Mouse (Mus musculus): ENCODE measurements around the gene Grin2d.

The Grin2d gene

GRCm38 (mm10) chr7:45809276-45810075 is 68.7 kb downstream of the Grin2d start:
- DNase-seq (ENCODE audit: low read depth, low spot score): no peak

DNA sequence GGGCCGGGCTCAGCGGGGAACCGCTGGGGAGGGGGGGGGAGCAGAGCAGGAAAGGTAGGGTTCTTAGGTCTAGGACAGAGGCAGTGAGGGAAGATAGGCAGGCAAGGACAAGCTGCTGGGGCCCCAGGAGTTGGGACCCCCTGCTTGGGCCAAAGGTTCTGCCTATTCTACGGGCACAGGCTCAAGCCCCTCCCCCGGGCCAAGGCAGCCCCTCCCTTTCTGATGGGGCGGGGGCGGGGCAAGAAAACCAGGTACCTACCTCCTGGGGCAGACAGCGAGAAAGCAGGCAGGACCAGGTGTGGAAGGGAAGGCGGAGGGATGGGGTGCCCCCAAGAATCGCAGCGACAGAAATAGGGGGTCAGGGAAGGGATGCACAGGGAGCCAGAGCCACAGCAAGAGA is 69.7 kb downstream of the Grin2d start:
- no peak for DNase-seq (ENCODE audit: low read depth, low spot score)

DNA sequence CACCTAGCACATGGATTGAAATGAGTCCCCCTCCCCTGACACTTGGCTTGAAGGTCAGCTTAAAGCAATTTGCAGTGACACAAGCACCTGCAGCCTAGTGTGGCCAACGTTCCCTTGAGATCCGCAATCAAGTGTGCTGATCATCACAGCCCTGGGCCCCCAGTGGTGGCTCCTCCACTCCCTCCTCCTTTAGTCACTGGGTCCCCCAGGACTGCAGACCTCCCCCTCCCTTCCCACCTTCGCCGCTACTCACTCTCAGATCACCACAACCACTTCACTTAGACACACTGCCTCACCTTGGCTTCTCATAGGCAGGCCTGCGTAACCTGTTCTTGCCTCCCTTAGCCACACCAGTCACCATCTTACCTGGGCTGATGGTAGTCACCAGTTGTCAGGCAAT is 72.2 kb downstream of the Grin2d start:
- no peak for DNase-seq (ENCODE audit: low read depth, low spot score)

GRCm38 (mm10) chr7:45802551-45802950 is 75.6 kb downstream of the Grin2d start:
- DNase-seq (ENCODE audit: low read depth, low spot score): no peak

DNA sequence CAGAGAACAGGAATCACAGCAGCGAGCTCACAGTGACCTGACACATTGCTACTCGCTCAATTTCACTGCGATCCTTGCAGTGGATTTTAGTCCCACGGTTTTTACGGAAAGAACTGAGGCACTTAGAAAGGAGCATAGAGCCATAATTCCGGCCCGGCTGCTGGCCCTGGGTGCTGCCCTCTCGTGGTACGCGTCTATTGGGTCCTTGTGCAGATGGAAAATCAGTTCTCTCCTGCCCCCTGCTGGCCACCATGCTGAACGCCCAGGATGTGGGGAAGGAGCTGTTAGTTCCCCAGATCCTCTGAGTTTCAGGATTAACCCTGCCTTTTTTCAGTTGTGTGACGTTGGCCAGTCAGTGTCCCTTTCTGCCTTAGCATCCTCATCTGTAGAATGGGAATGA is 76.8 kb downstream of the Grin2d start:
- peak; percentile 91 for DNase-seq (ENCODE audit: low read depth, low spot score)

GRCm38 (mm10) chr7:45800546-45801204 is 77.5 kb downstream of the Grin2d start:
- DNase-seq (ENCODE audit: low read depth, low spot score): peak; percentile 86

GRCm38 (mm10) chr7:45800001-45800400 is 78.2 kb downstream of the Grin2d start:
- no peak for DNase-seq (ENCODE audit: low read depth, low spot score)

DNA sequence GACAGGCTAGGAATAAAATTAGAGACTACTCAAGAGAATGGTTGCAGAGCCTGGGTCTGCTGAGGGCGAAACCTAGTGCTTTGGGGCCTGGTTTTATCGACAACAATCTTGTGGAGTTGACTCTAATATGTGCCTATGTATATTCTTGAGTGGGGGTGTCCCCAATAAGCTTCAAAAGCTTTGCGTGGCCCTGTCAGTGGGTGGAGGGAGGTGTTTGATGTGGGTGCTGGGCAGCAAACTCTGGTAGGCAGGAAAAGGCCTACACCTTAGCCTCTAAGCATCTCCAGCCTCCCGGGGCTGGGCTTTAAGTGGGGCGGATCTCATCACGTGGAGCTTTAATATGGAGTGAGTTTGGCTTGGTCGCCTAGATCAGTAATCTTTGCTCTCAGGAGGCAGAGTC is 79.2 kb downstream of the Grin2d start:
- DNase-seq (ENCODE audit: low read depth, low spot score): peak; percentile 85

DNA sequence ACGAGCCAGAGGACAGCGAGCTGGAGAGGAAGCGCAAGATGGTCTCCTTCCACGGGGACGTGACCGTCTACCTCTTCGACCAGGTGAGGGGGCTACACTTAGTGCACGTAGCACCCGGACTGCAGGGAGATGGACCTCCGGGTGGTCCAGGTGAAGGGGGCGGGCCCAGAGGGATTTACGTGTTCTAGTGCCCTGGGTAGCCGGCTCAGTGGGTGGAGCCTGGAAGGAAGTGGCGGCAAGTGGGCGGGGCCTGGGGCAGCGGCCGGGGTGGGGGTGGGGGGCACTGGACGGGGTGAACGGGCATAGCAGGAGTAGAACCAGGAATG is 79.7 kb downstream of the Grin2d start:
- DNase-seq (ENCODE audit: low read depth, low spot score): peak; percentile 72

GRCm38 (mm10) chr7:45797661-45798510 is 80.3 kb downstream of the Grin2d start:
- DNase-seq (ENCODE audit: low read depth, low spot score): no peak

DNA sequence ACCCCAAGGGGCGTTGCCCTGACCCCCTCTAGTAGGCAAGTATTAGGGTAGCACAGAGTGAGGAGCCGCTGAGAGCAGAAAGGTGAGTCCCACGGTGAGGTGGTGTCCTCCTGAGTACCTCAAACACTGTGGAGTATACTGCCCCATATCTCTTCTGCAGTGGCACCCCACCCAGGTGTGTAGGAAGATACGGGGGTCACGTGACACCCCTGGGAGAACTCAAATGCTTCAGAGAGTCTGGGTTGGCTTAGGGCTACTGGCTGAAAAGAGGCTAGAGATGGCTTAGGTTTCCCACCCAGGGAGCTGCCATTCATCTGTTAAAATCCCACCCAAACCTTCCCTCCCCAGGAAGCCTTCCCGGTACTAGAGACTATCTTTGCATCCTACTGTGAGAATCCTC is 81.2 kb downstream of the Grin2d start:
- no peak for DNase-seq (ENCODE audit: low read depth, low spot score)

GRCm38 (mm10) chr7:45794971-45795370 is 83.2 kb downstream of the Grin2d start:
- DNase-seq (ENCODE audit: low read depth, low spot score): no peak

- DNase-seq (ENCODE audit: low read depth, low spot score): no peak
Observed at GRCm38 (mm10) chr7:45793969-45794585, 84.1 kb downstream of the Grin2d start.

DNA sequence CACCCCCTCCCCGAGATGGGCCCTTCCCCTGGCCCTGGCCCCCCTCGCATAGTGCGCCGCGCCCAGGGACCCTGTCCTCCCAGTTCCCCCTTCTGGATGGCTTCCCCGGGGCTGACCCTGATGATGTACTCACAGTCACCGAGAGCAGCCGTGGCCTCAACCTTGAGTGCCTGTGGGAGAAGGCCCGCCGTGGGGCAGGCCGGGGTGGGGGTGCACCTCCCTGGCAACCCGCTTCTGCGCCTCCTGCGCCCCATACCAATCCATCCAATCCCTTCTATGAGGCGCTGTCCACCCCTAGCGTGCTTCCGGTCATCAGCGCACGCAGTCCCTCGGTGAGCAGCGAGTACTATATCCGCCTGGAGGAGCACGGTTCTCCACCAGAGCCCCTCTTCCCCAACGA is 84.9 kb downstream of the Grin2d start:
- no peak for DNase-seq (ENCODE audit: low read depth, low spot score)

DNA sequence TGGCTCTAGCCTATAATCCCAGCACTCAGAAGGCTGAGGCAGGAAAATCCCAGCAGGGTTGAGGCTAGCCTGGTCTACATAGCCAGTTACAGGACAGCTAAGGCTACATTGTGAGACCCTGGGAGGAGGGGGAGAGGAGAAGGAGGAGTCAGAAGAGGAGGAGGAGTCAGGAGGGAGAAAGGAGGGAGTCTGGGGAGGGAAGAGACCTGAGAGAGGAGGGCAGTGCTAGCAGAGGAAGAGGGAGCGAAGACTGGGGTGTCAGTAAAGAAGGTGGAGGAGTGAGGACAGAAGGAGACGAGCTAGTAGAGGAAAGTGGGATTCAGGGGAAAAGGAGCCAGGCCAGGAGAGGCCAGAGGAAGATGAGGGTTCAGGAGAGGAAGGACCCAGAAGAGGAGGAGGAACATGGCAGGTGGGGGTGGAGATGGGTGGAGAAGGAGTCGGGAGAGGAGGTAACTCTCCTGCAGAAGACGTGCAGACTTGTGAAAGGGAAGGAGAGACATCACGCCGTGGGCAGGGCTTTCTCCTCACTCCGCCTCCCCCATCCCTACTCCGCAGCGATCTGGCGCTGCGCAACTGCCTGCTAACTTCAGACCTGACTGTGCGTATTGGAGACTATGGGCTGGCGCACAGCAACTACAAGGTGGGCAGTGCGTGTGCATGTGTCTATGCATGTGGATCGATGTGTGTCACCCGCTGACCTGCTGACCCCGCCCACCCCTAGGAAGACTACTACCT is 86.3 kb downstream of the Grin2d start:
- DNase-seq (ENCODE audit: low read depth, low spot score): no peak

- DNase-seq (ENCODE audit: low read depth, low spot score): no peak
Observed at GRCm38 (mm10) chr7:45790721-45791120, 87.5 kb downstream of the Grin2d start.

GRCm38 (mm10) chr7:45787642-45788041 is 90.5 kb downstream of the Grin2d start:
- no peak for DNase-seq (ENCODE audit: low read depth, low spot score)

GRCm38 (mm10) chr7:45786661-45787413 is 91.3 kb downstream of the Grin2d start:
- DNase-seq (ENCODE audit: low read depth, low spot score): no peak

DNA sequence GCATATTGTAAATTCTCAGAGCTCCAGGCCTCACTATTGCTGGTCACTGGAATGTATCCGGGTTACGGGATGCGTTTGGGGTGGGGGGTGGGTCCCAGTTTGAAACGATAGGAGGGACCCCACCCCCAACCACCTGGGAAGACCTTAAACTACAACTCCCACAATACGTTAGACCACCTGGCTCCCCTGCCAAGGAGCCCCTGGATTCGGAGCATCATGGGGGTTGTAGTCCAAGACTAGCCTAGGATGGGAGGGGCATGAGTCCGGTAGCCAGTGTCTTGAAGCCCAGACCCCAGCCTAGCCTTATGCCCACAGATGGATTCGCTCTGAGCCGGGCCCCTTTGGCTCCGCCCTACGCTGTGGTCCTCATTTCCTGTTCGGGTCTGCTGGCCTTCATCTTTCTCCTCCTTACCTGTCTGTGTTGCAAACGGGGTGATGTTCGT is 92.0 kb downstream of the Grin2d start:
- no peak for DNase-seq (ENCODE audit: low read depth, low spot score)

DNA sequence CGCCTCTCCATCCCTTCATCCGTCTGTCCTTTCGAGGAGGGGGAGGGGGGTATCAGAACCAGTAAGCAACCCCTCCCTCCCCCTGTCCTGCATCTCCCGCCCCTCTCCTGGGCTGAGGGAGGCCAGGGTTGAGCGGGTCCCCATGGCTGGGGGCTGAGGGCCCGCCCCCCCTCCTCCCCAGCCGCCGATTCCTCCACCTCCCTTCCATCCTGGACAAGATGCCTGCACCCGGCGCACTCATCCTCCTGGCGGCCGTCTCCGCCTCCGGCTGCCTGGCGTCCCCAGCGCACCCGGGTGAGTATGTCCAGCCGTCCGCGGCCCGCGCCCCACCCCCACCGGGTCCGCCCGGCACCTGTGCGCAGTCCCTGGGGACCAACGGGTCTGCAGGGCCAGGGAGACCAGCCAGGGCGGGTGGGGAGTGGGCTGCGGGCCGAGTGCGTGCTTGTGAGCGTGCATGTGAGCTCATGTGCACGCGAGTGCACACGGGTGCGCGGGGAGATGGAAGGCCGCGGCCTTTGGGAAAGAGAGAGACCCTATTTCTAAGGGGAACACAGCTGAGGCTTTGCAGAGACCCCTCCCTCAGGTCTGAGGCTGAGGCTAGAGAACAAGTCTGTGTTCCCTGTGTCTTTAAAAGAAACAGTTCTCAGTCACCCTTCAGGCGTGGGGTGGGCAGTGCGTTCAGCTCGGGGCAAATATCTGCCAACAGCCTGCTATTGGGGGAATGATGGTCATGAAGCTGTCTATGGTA is 92.6 kb downstream of the Grin2d start:
- no peak for DNase-seq (ENCODE audit: low read depth, low spot score)

Data from CD4-positive helper T cell, adult 2 months (primary cell).